Mouse (Mus musculus): ENCODE results near the gene Poln.

DNA sequence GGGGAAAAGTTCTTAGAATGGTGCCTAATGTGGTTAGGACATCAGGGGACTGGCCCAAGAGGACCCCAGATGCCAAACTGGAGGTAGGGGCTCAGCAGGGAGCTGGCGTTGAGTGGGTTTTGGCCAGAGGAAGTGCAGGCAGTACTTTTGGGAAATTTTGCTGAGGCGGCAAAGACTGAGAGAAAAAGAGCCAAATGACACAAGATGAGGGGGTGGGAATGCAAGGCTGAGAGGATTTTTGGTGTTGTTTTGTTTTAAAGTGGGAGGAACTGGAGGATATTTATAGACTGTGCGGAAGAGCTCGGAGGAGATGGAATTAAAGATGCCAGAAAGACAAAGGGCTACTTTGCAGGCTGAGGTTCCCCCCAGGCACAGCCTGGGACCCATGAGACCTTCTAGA is 1.5 kb upstream of the Poln start:
- TF ChIP-seq CTCF (IDR thresholded peaks at IDR 0.05; ENCODE audit: low read depth, low read length) (no peak), POLR2A (IDR thresholded peaks at IDR 0.05; ENCODE audit: insufficient read depth, low read length) (no peak)
